8 mouse cellular contexts compared by ENCODE assay signal in genomic region chr11:17082953-17083352, GRCm38 (mm10). TPM values are rescaled to one million over a fixed set of nuclear protein-coding genes. Genes with fewer than 3 reads are reported as not detected.
DNase-seq lines count a peak whose midpoint lies in the region; ATAC-seq lines count a peak whose summit lies in the region.

No protein-coding gene starts in this region.

- no peaks in the 10 kb centered on the region for H3K9me3 ChIP-seq in forebrain, embryonic 14.5 days (replicated peaks; ENCODE audit: control insufficient read depth, low read length)
- H3K9me3 ChIP-seq in limb, embryonic 13.5 days: no peaks in the 10 kb centered on the region

- H3K9ac ChIP-seq in forebrain, embryonic 14.5 days (ENCODE audit: low read length): no peak overlapping the region
- no peak overlapping the region for H3K9ac ChIP-seq in limb, embryonic 13.5 days

- H3K36me3 ChIP-seq in forebrain, embryonic 14.5 days (ENCODE audit: control insufficient read depth, insufficient read depth, low read length): peaks cover 10% of the 10 kb centered on the region
- H3K36me3 ChIP-seq in limb, embryonic 13.5 days: no peaks in the 10 kb centered on the region
- H3K36me3 ChIP-seq in splenic B cell, adult 2 months (ENCODE audit: control insufficient read depth, insufficient read depth, low read length, poor library complexity, severe bottlenecking): no peaks in the 10 kb centered on the region

- ATAC-seq in frontal cortex, adult (ENCODE audit: low TSS enrichment): peak; percentile 82
- ATAC-seq in forebrain, embryonic 14.5 days: peak; percentile 78
- peak; percentile 83 for ATAC-seq in limb, embryonic 13.5 days (ENCODE audit: low FRiP score, low read depth)

- no peaks in the 10 kb centered on the region for H3K27me3 ChIP-seq in forebrain, embryonic 14.5 days (replicated peaks; ENCODE audit: control insufficient read depth, insufficient read depth, low read length)
- H3K27me3 ChIP-seq in limb, embryonic 13.5 days: peaks cover 10% of the 10 kb centered on the region; the same call in 1 of the 2 replicates
- no peaks in the 10 kb centered on the region for H3K27me3 ChIP-seq in splenic B cell, adult 2 months (ENCODE audit: control insufficient read depth, insufficient read depth, low read length, poor library complexity, severe bottlenecking)

- no peak overlapping the region for H3K27ac ChIP-seq in forebrain, embryonic 14.5 days (ENCODE audit: low read depth, low read length)
- no peak overlapping the region for H3K27ac ChIP-seq in limb, embryonic 13.5 days

- H3K4me1 ChIP-seq in forebrain, embryonic 14.5 days (ENCODE audit: control insufficient read depth, insufficient read depth, low read length): no peaks in the 10 kb centered on the region
- peaks cover 33% of the 10 kb centered on the region for H3K4me1 ChIP-seq in limb, embryonic 13.5 days

- no peak overlapping the region for H3K4me2 ChIP-seq in forebrain, embryonic 14.5 days (ENCODE audit: low read length)
- H3K4me2 ChIP-seq in limb, embryonic 13.5 days (replicated peaks): no peak overlapping the region

- H3K4me3 ChIP-seq in forebrain, embryonic 14.5 days (ENCODE audit: low read depth, low read length): no peak overlapping the region
- no peak overlapping the region for H3K4me3 ChIP-seq in limb, embryonic 13.5 days

- 51% methylated on average over 2 of the region's 2 CpGs for WGBS in forebrain, embryonic 14.5 days
- WGBS in limb, embryonic 13.5 days: 16% methylated on average over 2 of the region's 2 CpGs

- no peak for DNase-seq in frontal cortex, postnatal 14 days (ENCODE audit: low spot score in 2 of 2)
- DNase-seq in right cerebral cortex, adult 18-20 months: peak; percentile 26
- DNase-seq in right cerebral cortex, postnatal 4 days: no peak
- peak; percentile 67 for DNase-seq in forebrain, embryonic 14.5 days (ENCODE audit: low spot score)
- DNase-seq in splenic B cell, adult 2 months (ENCODE audit: low read depth, low spot score): peak; percentile 37
- DNase-seq in gastrocnemius, postnatal 25 days: no peak

RNA-seq across cellular contexts. Expression of gene Plek, which starts 30.8 kb away (rescaled TPM):
- 2.4 and 3.3 TPM in 2 replicates for polyA plus RNA-seq in forebrain, embryonic 14.5 days (2014; fragmentation: Nextera tagmentation; extraction: Ambion mirVana)
- 3.1 and 3.4 TPM in 2 replicates for polyA plus RNA-seq in limb, embryonic 13.5 days (2015; fragmentation: Nextera tagmentation; extraction: Ambion mirVana)
- total RNA-seq in gastrocnemius, postnatal 25 days (2021): 1 to 10 TPM; 1.3 to 1.5 TPM

RNA-seq across cellular contexts. Expression of gene Cnrip1, which starts 31.6 kb away (rescaled TPM):
- 114 and 131 TPM in 2 replicates for polyA plus RNA-seq in forebrain, embryonic 14.5 days (2014; fragmentation: Nextera tagmentation; extraction: Ambion mirVana)
- polyA plus RNA-seq in limb, embryonic 13.5 days (2015; fragmentation: Nextera tagmentation; extraction: Ambion mirVana): 17.2 and 17.4 TPM in 2 replicates
- 1 to 10 TPM; 4.3 to 5.1 TPM for total RNA-seq in gastrocnemius, postnatal 25 days (2021)

Comparison
In these comparisons a context has a peak if more than half of its experiments do, and no peak if none do; other contexts are left out.
1. DNase-seq: peak in right cerebral cortex, adult 18-20 months (single experiment), forebrain, embryonic 14.5 days (single experiment) and splenic B cell, adult 2 months (single experiment); none in frontal cortex, postnatal 14 days (0 of 2), right cerebral cortex, postnatal 4 days (single experiment) and gastrocnemius, postnatal 25 days (single experiment).
2. Peak in every context shown above with its lines, with median percentiles within 50 percentile points of each other: ATAC-seq.